Mouse (Mus musculus) intestine, embryonic 16.5 days (tissue): ENCODE data around the gene Amph. TPM values are rescaled to one million over a fixed set of nuclear protein-coding genes. Genes with fewer than 3 reads are reported as not detected.

Source experiments
- ATAC-seq: fragments of 200-750 bp; cut with Nextera tagmentation; 2 replicates; pipeline ENCODE4 v1.8.0; 2017; ENCODE audit warnings: moderate TSS enrichment, moderate library complexity
- H3K27ac ChIP-seq: fragments of 300-500 bp; sonication (generic); 2 replicates; pipeline ENCODE4 v1.5.1; 2014; ENCODE audit warnings: mild to moderate bottlenecking, low read length
- H3K27me3 ChIP-seq: fragments of 300-500 bp; sonication (generic); replicated peaks from 2 replicates; pipeline ENCODE4 v1.6.1; 2014; ENCODE audit warnings: low read length, control low read depth, mixed read lengths; ENCODE audit not compliant: control insufficient read depth, insufficient read depth
- H3K36me3 ChIP-seq: fragments of 300-500 bp; sonication (generic); 2 replicates; pipeline ENCODE4 v1.6.1; 2014; ENCODE audit warnings: low read length, control low read depth; ENCODE audit not compliant: control insufficient read depth, insufficient read depth
- H3K4me1 ChIP-seq: fragments of 300-500 bp; sonication (generic); 2 replicates; pipeline ENCODE4 v1.6.1; 2014; ENCODE audit warnings: low read length, control low read depth, mixed read lengths; ENCODE audit not compliant: control insufficient read depth, insufficient read depth
- H3K4me2 ChIP-seq: fragments of 300-500 bp; sonication (generic); 2 replicates; pipeline ENCODE4 v1.6.1; 2014; ENCODE audit warnings: low read depth, low read length, control low read depth
- H3K4me3 ChIP-seq: fragments of 300-500 bp; sonication (generic); 2 replicates; pipeline ENCODE4 v1.5.1; 2014; ENCODE audit warnings: mild to moderate bottlenecking, low read length
- H3K9ac ChIP-seq: fragments of 300-500 bp; sonication (generic); 2 replicates; pipeline ENCODE4 v1.6.1; 2014; ENCODE audit warnings: low read depth, low read length
- H3K9me3 ChIP-seq: fragments of 300-500 bp; sonication (generic); 2 replicates; pipeline ENCODE4 v1.6.1; 2016; ENCODE audit warnings: low read length, control low read depth; ENCODE audit not compliant: control insufficient read depth
- WGBS: fragments of 180-500 bp; shearing (Covaris S2); extraction: QIAGEN DNeasy Blood & Tissue Kit; methylation state at CpG from one replicate; pipeline ENCODE4 v1.1.7; 2014; 5-methylcytosine and 5-hydroxymethylcytosine counted together
- polyA plus RNA-seq: library from polyadenylated mRNA; unstranded; fragments of >200 nt; fragmentation: Nextera tagmentation; extraction: Ambion mirVana; gene quantifications from 2 replicates; pipeline ENCODE4 v1.2.1, GENCODE M21; 2015

Gene Amph
- polyA plus RNA-seq, 1 experiment from 2014 or later, result 1.8 TPM

DNA sequence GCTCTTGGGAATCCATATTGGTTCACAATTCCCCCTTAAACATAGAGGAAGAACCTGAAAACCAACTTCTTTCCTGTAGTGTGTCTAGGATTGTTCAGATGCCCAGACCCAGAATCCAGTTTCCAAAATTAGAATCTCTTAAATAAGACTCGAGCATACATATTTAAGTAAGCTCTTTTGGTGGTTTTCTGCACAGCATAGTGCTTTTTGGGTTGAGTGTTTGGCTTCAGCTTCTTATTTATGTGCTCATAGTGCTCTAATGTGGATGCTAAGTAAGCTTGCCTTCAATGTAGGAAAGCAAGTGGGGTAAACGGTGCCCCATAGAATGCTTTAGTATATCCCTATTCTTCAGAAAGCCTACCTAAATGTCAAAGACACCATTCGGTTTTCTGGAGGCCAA is 9.0 kb downstream of the Amph start:
- Histone ChIP-seq H3K9ac (no peak overlapping the region), H3K27me3 (no peaks in the 10 kb centered on the region), H3K4me2 (no peak overlapping the region), H3K9me3 (no peaks in the 10 kb centered on the region), H3K27ac (no peak overlapping the region), H3K4me1 (no peaks in the 10 kb centered on the region), H3K36me3 (no peaks in the 10 kb centered on the region), H3K4me3 (no peak overlapping the region)
- no peak for ATAC-seq
- WGBS, result 85% methylated on average over 3 of the region's 3 CpGs

- H3K9ac ChIP-seq, result no peak overlapping the region
- no peaks in the 10 kb centered on the region for H3K27me3 ChIP-seq
- H3K36me3 ChIP-seq, result no peaks in the 10 kb centered on the region
- no peaks in the 10 kb centered on the region for H3K9me3 ChIP-seq
- no peak for ATAC-seq
- 85% methylated on average over 3 of the region's 3 CpGs for WGBS
- H3K4me3 ChIP-seq, result no peak overlapping the region
- no peak overlapping the region for H3K4me2 ChIP-seq
- H3K27ac ChIP-seq, result no peak overlapping the region
- no peaks in the 10 kb centered on the region for H3K4me1 ChIP-seq
Measured at GRCm38 (mm10) chr13:18972571-18972970, 24.6 kb downstream of the Amph start.

GRCm38 (mm10) chr13:18974351-18974750 is 26.3 kb downstream of the Amph start:
- Histone ChIP-seq H3K9ac (no peak overlapping the region), H3K4me3 (no peak overlapping the region), H3K27me3 (no peaks in the 10 kb centered on the region), H3K9me3 (no peaks in the 10 kb centered on the region), H3K36me3 (no peaks in the 10 kb centered on the region), H3K4me1 (no peaks in the 10 kb centered on the region), H3K27ac (no peak overlapping the region), H3K4me2 (no peak overlapping the region)
- ATAC-seq, result no peak
- WGBS, result 94% methylated on average over 5 of the region's 5 CpGs

GRCm38 (mm10) chr13:18987266-18987665 is 39.3 kb downstream of the Amph start:
- Histone ChIP-seq H3K9me3 (no peaks in the 10 kb centered on the region), H3K4me1 (no peaks in the 10 kb centered on the region), H3K4me2 (no peak overlapping the region), H3K27ac (no peak overlapping the region), H3K27me3 (no peaks in the 10 kb centered on the region), H3K4me3 (no peak overlapping the region), H3K36me3 (no peaks in the 10 kb centered on the region), H3K9ac (no peak overlapping the region)
- no peak for ATAC-seq
- WGBS, result 88% methylated on average over 4 of the region's 4 CpGs

GRCm38 (mm10) chr13:18988323-18988722 is 40.3 kb downstream of the Amph start:
- Histone ChIP-seq H3K36me3 (no peaks in the 10 kb centered on the region), H3K4me2 (no peak overlapping the region), H3K27me3 (no peaks in the 10 kb centered on the region), H3K4me3 (no peak overlapping the region), H3K9me3 (no peaks in the 10 kb centered on the region), H3K9ac (no peak overlapping the region), H3K4me1 (no peaks in the 10 kb centered on the region), H3K27ac (no peak overlapping the region)
- no peak for ATAC-seq
- WGBS, result 80% methylated on average over 4 of the region's 4 CpGs

DNA sequence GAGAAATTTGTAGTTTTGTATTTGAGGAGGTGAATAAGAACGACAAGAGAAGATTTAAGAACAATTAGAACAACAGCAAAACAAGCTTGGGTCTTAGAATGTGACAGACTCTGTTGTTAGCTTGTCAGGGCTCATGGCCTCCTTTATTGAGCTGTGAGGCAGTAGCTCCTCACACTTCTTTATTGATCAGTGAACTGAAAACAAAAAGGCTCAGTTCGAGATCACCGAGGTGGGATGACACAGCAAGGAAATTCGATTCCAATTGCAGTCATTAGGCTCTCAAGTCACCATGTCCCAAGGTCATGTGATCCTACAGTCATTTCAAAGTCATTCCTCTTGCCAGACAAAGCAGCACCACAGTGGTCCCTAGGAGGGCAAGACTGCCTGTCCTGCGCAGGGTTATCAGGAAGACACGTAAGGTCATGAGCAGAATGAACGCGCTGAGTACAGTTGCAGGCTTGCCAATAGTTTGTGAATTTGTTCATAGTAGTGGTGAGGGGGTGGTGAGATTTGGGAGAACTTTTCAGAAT is 41.2 kb downstream of the Amph start:
- Histone ChIP-seq H3K9me3 (no peaks in the 10 kb centered on the region), H3K4me2 (no peak overlapping the region), H3K9ac (no peak overlapping the region), H3K36me3 (no peaks in the 10 kb centered on the region), H3K4me3 (no peak overlapping the region), H3K4me1 (no peaks in the 10 kb centered on the region), H3K27me3 (no peaks in the 10 kb centered on the region), H3K27ac (no peak overlapping the region)
- WGBS, result 63% methylated on average over 8 of the region's 8 CpGs
- no peak for ATAC-seq

- ATAC-seq, result no peak
- Histone ChIP-seq H3K36me3 (no peaks in the 10 kb centered on the region), H3K4me2 (no peak overlapping the region), H3K27ac (no peak overlapping the region), H3K27me3 (no peaks in the 10 kb centered on the region), H3K4me3 (no peak overlapping the region), H3K4me1 (no peaks in the 10 kb centered on the region), H3K9me3 (no peaks in the 10 kb centered on the region), H3K9ac (no peak overlapping the region)
- 89% methylated on average over 9 of the region's 9 CpGs for WGBS
Measured at GRCm38 (mm10) chr13:19002502-19002901, 54.5 kb downstream of the Amph start.

- H3K9me3 ChIP-seq, result no peaks in the 10 kb centered on the region
- no peak for ATAC-seq
- no peaks in the 10 kb centered on the region for H3K27me3 ChIP-seq
- H3K36me3 ChIP-seq, result no peaks in the 10 kb centered on the region
- no peak overlapping the region for H3K4me2 ChIP-seq
- no peak overlapping the region for H3K4me3 ChIP-seq
- WGBS, result 77% methylated on average over 5 of the region's 5 CpGs
- no peaks in the 10 kb centered on the region for H3K4me1 ChIP-seq
- no peak overlapping the region for H3K27ac ChIP-seq
- no peak overlapping the region for H3K9ac ChIP-seq
Measured at GRCm38 (mm10) chr13:19004406-19004805, 56.4 kb downstream of the Amph start.

DNA sequence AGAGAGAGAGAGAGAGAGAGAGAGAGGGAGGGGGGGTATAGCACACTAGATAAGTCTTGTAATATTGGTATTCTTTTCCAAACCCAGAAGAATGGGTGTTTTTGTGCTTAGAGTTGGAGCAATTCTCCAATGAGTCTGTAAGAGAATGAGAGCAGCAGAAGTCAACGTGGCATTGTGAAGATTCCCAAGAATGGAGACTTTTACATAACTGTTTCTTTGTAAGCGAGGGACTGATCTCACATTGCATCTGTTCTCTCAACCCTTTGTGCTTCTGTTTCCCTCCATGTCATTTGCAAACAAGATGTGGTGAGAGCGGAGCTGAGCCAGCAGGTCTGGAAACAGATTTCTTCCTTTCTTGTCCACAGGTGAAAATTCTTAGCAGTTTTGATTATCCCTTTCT is 60.4 kb downstream of the Amph start:
- Histone ChIP-seq H3K27me3 (no peaks in the 10 kb centered on the region), H3K4me2 (no peak overlapping the region), H3K9me3 (no peaks in the 10 kb centered on the region), H3K36me3 (no peaks in the 10 kb centered on the region), H3K4me1 (no peaks in the 10 kb centered on the region), H3K27ac (no peak overlapping the region), H3K9ac (no peak overlapping the region), H3K4me3 (no peak overlapping the region)
- ATAC-seq, result no peak
- 77% methylated on average over 3 of the region's 3 CpGs for WGBS

DNA sequence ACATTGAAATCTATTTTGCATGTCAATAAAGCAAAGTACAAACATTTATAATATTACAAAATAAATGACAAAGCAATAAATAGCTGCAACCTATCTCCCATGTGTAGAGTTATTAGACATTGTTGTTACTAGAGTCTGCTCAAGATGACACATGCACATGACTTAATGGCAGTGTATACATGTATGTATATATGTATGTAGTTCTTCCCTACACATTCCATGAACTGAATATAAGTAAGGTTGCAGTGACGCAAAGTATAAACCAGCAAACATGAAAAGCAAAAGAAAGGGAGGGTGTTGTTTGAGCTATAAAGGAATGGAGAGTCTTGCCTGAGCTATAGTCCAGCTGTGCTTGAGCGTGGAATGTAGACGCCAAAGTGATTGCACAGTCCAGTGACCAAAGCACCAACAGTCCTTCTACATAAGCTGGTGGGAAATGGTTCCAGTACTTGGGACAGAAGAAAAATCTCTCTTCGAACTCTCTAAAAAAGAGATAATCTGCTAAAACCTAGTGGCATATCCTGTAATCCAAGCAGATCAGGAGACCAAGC is 66.9 kb downstream of the Amph start:
- whole genome bisulfite sequencing, result 86% methylated on average over 4 of the region's 4 CpGs
- Histone ChIP-seq H3K4me1 (no peaks in the 10 kb centered on the region), H3K36me3 (no peaks in the 10 kb centered on the region), H3K9ac (no peak overlapping the region), H3K9me3 (no peaks in the 10 kb centered on the region), H3K27me3 (no peaks in the 10 kb centered on the region), H3K27ac (no peak overlapping the region), H3K4me3 (no peak overlapping the region), H3K4me2 (no peak overlapping the region)
- ATAC-seq, result no peak
